Mouse (Mus musculus) mature B cell (primary cell): ENCODE data around the gene Rtn1.

Source experiments
- in situ Hi-C: fragments of 300-500 bp; cut with MboI; formaldehyde crosslinking; loops from 2 replicates; pipeline ENCODE4 v1.14.3; 2019

The Rtn1 gene

DNA sequence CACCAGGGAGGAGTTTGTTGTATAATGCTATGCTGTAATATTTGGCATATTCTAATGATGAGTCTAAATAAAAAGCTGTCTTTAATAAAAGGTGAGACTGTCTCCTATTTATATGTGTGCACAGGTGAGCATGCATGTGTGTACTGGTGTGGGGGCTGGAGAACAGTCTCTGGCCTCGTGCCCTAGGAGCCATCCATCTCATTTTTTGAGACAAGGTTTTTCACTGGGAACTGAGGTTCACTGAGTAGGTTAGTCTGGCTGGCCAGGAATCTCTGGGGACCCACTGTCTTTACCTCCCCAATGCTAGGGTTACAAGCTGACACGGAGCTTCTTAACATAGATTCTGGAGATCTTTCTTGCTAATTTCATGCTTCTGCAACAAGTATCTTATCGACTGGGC lies 176.7 kb downstream of the Rtn1 start:
- in situ Hi-C loops: no loop called here

DNA sequence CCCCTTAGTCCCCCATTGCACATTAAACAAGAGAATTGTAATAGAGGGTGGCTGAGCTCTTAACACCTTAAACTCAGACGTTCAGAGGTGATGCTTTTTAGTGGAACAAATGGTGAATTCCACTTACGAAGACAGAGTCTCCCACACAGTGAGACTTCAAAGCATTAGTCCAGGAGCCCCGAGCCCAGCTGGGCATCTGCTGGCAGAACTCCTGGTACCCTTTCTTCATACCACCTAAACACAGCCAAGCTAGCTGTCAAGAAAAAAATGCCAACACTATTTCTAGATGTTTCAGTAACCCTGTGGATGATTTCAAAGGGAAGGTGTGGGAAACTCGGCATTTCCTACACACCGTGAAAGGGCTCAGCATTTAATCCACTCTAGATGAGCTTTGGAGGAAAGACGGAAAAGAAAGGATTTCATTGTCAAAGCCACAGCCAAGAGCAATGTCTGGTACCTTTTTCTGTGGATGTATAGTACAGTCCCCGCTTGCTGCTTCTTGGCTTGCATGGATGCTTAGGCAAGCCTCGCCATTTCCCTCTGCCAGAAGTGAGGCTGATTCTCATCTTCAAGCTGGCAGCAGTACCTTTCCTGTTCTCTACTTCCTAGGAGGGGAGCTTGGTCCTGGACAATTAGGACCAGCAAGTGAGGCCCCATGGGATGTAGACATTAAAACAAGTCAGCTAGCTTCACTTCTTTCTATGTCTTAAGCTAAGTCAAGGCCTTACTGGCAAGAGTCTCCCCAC lies 179.2 kb downstream of the Rtn1 start:
- in situ Hi-C loops: no loop called here

DNA sequence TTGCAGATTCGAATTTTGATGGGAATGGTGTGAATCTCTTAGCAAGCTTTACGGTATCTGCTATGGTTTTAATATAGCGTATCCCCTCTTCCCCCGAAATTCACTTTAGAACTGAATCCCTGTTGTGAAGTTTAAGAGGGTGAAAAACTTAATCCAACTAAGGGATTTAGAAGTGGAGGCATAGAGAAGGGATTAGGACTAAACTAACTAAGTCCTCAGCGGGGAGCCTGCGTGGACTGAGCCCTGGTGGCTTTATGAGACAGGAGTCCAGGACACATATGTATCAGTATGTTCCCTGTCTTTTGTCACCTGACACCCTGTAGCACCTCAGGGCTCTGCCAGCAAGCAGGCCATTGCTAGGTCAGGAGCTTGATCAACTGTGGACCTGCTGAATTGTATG lies 181.1 kb downstream of the Rtn1 start:
- in situ Hi-C loops: no loop called here

DNA sequence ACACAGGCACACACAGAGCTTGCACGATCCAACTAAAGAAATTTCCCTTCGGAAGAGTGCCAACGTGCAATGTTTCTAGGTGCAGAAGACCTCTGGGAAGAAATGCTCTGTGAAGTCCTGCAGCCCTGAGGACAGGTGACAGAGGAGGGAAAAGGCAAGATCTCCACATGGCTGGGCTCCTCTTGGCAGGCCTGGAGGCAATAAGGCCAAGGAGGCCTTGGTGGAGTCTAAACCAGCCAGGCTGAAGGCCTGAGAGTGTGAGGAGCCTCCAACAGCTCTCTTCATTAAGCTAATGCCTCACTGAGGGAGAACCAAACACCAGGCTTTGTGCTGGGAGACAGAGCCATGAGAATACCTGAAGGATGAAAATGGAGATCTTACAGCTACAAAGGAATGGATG lies 183.5 kb downstream of the Rtn1 start:
- in situ Hi-C loops: no loop called here

DNA sequence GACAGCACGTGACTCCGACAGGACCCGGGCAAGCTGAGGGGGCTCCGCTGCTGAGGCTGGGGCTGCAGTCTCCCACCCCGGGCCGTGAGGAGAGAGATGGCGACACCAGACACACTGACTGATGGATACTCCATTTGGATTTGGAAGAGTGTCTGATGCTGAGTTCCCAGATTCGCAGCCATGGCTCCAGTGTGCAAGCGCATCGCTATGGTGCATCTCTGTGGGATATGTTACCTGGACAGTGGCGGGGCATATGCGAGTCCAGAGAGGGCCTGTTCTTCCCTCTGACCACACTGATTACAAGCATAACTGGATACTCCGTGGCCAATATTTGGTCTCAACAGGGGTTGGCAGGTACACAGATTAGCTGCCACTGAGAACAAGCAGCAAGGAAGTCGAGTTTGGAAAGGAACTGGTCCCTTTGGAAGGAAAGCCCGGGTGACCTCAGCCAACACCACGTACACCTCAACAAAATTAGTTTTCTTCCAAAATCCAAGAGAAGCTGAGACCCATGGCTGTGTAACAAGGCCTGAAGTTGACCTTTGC lies 185.2 kb downstream of the Rtn1 start:
- in situ Hi-C loops: no loop called here

DNA sequence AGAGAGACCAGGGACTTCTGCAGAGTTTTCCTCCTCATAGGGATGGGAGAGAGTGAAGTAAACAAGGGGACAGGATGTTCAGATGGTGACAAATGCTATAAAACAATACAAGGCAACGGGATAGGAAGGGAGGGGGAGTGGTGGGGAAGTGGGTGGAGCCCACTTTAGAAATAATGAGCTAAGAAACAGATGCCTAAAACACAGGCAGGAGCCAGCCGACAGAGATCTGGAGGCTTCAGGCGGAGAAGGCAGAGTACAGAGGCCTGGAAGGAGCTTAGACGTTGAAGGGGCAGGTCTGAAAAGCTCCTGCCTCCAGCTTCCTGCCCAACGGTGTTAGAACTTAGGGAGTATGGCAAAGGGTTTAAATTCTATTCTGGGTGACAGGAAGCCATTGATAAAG lies 195.3 kb downstream of the Rtn1 start:
- in situ Hi-C loops: no loop called here

DNA sequence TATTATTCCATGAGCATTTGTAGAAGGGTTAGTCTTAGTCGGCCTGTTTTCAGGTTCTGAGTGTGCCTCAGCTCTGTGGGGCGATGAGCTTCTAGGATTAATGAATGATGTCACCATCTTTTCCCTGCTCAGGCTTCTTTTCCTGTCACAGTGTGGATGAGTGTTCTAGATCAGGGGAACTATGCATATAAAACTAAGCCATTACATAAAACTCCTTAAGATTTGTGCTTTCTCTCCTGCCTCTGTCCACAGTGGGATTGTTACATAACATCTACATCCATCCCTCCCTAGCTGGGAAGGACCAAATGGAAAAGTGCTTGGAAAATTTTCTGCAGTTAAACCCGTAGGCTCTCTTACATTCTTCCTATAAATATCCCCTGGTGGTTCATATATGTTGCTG lies 208.0 kb downstream of the Rtn1 start:
- in situ Hi-C loops: no loop called here

DNA sequence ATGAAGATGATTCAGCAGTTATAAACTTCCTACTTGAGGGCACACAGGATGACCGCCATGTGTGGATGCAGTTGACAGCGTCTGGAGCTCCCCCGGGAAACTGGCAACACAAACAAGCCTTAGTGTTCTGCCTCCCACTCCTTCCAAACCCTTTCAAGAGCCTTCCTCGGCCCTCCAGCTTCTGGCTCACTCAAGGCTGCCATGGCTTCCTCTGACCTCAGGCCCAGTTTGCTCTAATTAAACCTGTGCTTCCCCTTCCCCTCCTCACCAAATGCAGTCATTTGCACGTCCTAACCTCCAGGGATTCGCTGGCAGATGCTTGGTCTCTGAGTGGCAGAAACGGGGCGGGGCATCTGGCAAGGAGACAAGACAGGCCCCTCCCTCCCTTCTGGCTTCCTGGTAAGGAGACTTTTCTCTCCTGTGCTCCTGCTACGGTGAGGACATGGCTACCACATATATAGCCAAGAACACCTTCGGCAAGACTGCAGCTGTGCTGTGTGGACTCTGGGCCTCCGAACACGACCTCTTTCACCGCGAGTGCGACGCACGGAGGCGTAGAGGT lies 210.8 kb downstream of the Rtn1 start:
- in situ Hi-C loops: no loop called here

DNA sequence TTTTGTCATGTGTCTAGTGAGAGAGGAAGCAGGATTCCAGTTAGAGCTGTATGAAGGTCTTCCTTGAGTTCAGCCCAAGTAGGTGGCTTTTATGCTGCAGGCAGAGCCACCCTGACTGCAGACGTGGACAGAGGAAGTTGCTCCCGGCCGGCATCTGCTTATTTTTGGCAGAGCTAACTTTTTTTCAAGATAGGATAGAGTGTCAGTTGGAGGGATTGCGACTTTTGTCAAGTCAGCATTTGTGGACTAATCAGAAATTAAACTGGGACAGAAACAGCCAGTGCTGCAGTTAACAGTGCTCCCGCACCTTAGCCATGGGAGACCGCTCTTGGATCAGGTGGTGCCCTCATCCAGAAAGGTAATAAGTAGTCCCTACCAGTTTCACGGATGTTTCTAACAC lies 211.4 kb downstream of the Rtn1 start:
- in situ Hi-C loops: no loop called here

DNA sequence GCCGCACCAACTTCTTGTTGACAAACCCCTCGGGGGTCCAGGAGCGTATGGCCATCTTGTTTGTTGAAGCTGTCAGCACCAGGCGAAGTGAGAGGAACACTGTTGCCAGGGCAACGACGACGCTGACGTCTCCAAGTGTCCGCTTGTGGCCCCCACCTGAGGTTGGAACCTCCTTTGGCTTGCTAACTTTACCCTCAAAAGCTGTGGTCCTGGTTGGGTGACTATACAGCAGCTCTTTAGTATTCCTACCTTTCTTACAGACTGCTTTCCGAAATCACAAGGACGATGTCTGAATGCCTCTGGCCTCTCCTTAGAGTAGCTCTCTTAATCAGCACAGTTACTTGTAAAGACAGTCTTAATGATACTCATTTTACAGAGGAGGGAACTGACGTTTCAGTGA lies 223.9 kb downstream of the Rtn1 start, which contains the start of gene Ccdc175:
Gene Ccdc175 (minus strand): TSS at position 101 of the 400 bp plus-strand sequence.
- in situ Hi-C loops: no loop called here

DNA sequence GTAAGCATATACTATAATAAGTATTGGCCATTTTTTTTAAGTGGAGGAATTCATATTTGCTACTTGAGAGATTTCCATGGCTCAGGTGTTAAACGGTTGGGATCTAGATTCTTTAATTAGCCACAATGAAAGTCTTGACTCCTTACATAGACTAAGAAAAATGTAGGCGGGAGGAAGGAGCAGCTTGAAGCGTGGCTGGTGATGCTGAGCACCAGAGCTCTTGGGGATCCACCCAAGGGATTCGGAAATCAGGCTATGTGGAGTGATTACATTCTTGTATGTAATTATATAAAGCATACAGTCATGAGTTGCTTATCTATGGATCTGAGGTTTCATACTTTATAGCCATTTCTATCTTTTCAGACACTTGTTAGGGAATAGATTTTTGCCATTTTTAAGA lies 229.3 kb downstream of the Rtn1 start:
- in situ Hi-C loops: no loop called here

DNA sequence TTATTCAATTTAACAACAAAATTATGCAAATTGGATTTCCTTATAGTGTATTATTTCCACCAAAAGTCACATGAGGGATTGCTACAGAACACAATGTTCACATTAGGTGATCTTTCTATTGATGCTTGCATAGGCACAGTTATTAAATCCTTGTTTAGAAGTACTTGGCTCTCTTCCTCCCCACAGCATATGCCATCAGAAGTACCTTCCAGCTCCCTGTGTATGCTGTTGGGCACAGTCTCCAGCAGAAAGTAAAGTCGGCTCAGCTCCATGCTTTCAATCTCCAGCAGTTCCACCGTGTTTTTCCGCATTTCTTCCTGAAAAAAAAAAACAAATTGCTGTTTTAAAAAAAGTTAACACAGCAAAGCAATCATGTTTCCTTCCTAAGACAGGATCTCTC lies 230.5 kb downstream of the Rtn1 start:
- in situ Hi-C loops: no loop called here
